24 mouse cellular contexts compared by ENCODE assay signal in the genomic region with DNA sequence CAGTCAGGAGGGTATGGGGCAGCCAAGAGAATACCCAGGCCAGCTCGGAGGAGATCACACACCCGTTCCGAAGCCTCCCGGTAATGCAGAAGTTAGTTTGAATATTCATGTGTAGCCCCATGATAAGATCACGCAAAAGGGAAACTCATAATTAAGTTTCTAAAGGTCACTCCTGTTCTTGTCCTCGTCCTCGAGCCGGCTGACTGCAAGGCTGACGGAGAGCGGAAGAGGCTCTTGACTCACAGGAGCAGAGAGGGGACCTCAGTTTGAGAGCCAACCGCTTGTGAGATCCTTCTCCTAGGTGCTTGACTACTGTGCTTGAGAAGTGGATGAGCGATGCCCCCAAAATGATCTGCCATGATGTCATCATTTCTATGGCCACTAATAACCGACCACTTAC. TPM values are rescaled to one million over a fixed set of nuclear protein-coding genes. Genes with fewer than 3 reads are reported as not detected.
DNase-seq lines count a peak whose midpoint lies in the region; ATAC-seq and TF ChIP-seq lines count a peak whose summit lies in the region.
"Had no signal": no experiment of that assay in that cellular context is flagged by ENCODE, and none has a peak within 500 bp of the region (broad histone marks: within the 10 kb centered on the region; RNA-seq: fewer than 3 reads in every experiment).

No protein-coding gene starts in this region.

- H3K4me1 ChIP-seq in heart, embryonic 15.5 days (replicated peaks) = peaks cover 39% of the 10 kb centered on the region
- no peaks in the 10 kb centered on the region for H3K4me1 ChIP-seq in intestine, embryonic 15.5 days (replicated peaks)
- H3K4me1 ChIP-seq in small intestine, adult 2 months (ENCODE audit: control insufficient read depth, insufficient read depth, insufficient read length, low read length) = peaks cover 43% of the 10 kb centered on the region

- no peak overlapping the region for H3K4me3 ChIP-seq in heart, embryonic 15.5 days
- no peak overlapping the region for H3K4me3 ChIP-seq in intestine, embryonic 15.5 days (replicated peaks)
- peak overlapping the region; percentile 33; the same call in 1 of the 2 replicates for H3K4me3 ChIP-seq in small intestine, adult 2 months (ENCODE audit: low read depth, low read length)
- H3K4me3 ChIP-seq: forebrain, embryonic 15.5 days; hindbrain, embryonic 13.5 days; midbrain, embryonic 15.5 days; myocyte; neural tube, embryonic 13.5 days had no signal

- H3K27ac ChIP-seq in heart, embryonic 15.5 days = peak overlapping the region; percentile 79
- peak overlapping the region; percentile 72 for H3K27ac ChIP-seq in intestine, embryonic 15.5 days
- H3K27ac ChIP-seq in small intestine, adult 2 months (ENCODE audit: insufficient read depth, low read depth, low read length) = peak overlapping the region; percentile 98
- H3K27ac ChIP-seq: forebrain, embryonic 15.5 days; hindbrain, embryonic 13.5 days; macrophage; midbrain, embryonic 15.5 days; neural tube, embryonic 13.5 days had no signal

- H3K4me2 ChIP-seq in heart, embryonic 15.5 days = no peak overlapping the region
- H3K4me2 ChIP-seq in intestine, embryonic 15.5 days (replicated peaks) = no peak overlapping the region
- H3K4me2 ChIP-seq: forebrain, embryonic 15.5 days; hindbrain, embryonic 13.5 days; midbrain, embryonic 15.5 days; neural tube, embryonic 13.5 days had no signal

- H3K27me3 ChIP-seq in heart, embryonic 15.5 days = 0 out of 2 replicates have a peak, but pooled peaks cover 2% of the 10 kb centered on the region
- no peaks in the 10 kb centered on the region for H3K27me3 ChIP-seq in intestine, embryonic 15.5 days (replicated peaks)
- H3K27me3 ChIP-seq in small intestine, adult 2 months (ENCODE audit: control insufficient read depth, insufficient read depth, low read length) = no peaks in the 10 kb centered on the region
- H3K27me3 ChIP-seq: midbrain, embryonic 15.5 days had no signal

- TF ChIP-seq POLR2A in small intestine, adult 2 months (IDR thresholded peaks at IDR 0.05; ENCODE audit: low read depth, low read length) = peak; percentile 44; the same call in 1 of the 2 replicates

- TF ChIP-seq CTCF in small intestine, adult 2 months (IDR thresholded peaks at IDR 0.05; ENCODE audit: extremely low read depth, insufficient read length, insufficient replicate concordance, low read depth, low read length) = no peak

- H3K9ac ChIP-seq in heart, embryonic 15.5 days = no peak overlapping the region
- no peak overlapping the region for H3K9ac ChIP-seq in intestine, embryonic 15.5 days
- H3K9ac ChIP-seq: forebrain, embryonic 15.5 days; hindbrain, embryonic 13.5 days; midbrain, embryonic 15.5 days; neural tube, embryonic 13.5 days had no signal

- ATAC-seq in heart, embryonic 15.5 days (replicated peaks; ENCODE audit: insufficient number of reproducible peaks, insufficient read depth, low FRiP score, low read depth) = no peak
- ATAC-seq in common myeloid progenitor, adult 5-6 weeks (replicated peaks; ENCODE audit: low read depth, poor library complexity, severe bottlenecking) = 0 out of 2 replicates have a peak, but pooled peaks have one; percentile 15
- ATAC-seq in intestine, embryonic 15.5 days = peak; percentile 25
- ATAC-seq: forebrain, embryonic 15.5 days; lung, postnatal 0 days; midbrain, embryonic 15.5 days had no signal

- H3K36me3 ChIP-seq in heart, embryonic 15.5 days = no peaks in the 10 kb centered on the region
- H3K36me3 ChIP-seq in intestine, embryonic 15.5 days = no peaks in the 10 kb centered on the region
- no peaks in the 10 kb centered on the region for H3K36me3 ChIP-seq in small intestine, adult 2 months (ENCODE audit: control insufficient read depth, insufficient read depth, low read length)
- H3K36me3 ChIP-seq: forebrain, embryonic 15.5 days; hindbrain, embryonic 13.5 days; midbrain, embryonic 15.5 days; neural tube, embryonic 13.5 days had no signal

- intact Hi-C loops in heart, postnatal 36 days (cut with DNase I) = no loop called here
- intact Hi-C loops in gastrocnemius, postnatal 14 days (cut with DNase I; ENCODE audit: low total_unique reads) = no loop called here

- no peak for DNase-seq in heart, postnatal 36 days
- DNase-seq in layer of hippocampus, adult 9-11 months = no peak
- no peak for DNase-seq in gastrocnemius, postnatal 14 days
- DNase-seq: adrenal gland, postnatal 10 days; cerebellum, adult 18-20 months; cerebellum, postnatal 14 days; gastrocnemius, postnatal 10 days; heart, adult 11 months; kidney, adult 9 months; kidney, postnatal 25 days; left cerebral cortex, postnatal 4 days; right cerebral cortex, adult 18-20 months; right cerebral cortex, postnatal 4 days had no signal

- no peaks in the 10 kb centered on the region for H3K9me3 ChIP-seq in heart, embryonic 15.5 days (replicated peaks)
- H3K9me3 ChIP-seq in intestine, embryonic 15.5 days = no peaks in the 10 kb centered on the region
- H3K9me3 ChIP-seq: forebrain, embryonic 15.5 days; hindbrain, embryonic 13.5 days; midbrain, embryonic 15.5 days; neural tube, embryonic 13.5 days had no signal

- 79% methylated on average over 13 of the region's 13 CpGs for WGBS in heart, embryonic 15.5 days
- 80% methylated on average over 13 of the region's 13 CpGs for WGBS in intestine, embryonic 15.5 days
- 42% methylated on average over 13 of the region's 13 CpGs for WGBS in small intestine, adult 2 months

RNA-seq across cellular contexts. Expression of gene Sulf2, which starts 48.7 kb away (rescaled TPM):
- 80.6 and 94.0 TPM in 2 replicates for polyA plus RNA-seq in heart, embryonic 15.5 days (2015; fragmentation: Nextera tagmentation; extraction: Ambion mirVana)
- 10 to 100 TPM; 37.9 to 42.1 TPM for total RNA-seq in heart, postnatal 36 days (2021)
- 0.41 and 1.1 TPM in 2 replicates for total RNA-seq in common myeloid progenitor, adult 5-6 weeks (2017)
- polyA plus RNA-seq in intestine, embryonic 15.5 days (2015; fragmentation: Nextera tagmentation; extraction: Ambion mirVana) = 100 and 106 TPM in 2 replicates
- 35.8 and 75.6 TPM in 2 replicates for polyA plus RNA-seq in small intestine, adult 2 months (2012; rRNA removed)
- 10 to 100 TPM; 15.3 to 19.6 TPM for total RNA-seq in gastrocnemius, postnatal 14 days (2021)
